Mouse (Mus musculus) midbrain, embryonic 14.5 days (tissue): ENCODE data around the gene Pbx3. TPM values are rescaled to one million over a fixed set of nuclear protein-coding genes. Genes with fewer than 3 reads are reported as not detected.
A peak's percentile ranks its signal among the peaks of the same experiment; 100 is the strongest.

Source experiments
- ATAC-seq: fragments of 200-750 bp; cut with Nextera tagmentation; 2 replicates; pipeline ENCODE4 v1.8.0; 2017; ENCODE audit warnings: moderate number of reproducible peaks, moderate library complexity; ENCODE audit not compliant: low FRiP score, low TSS enrichment
- DNase-seq: peaks from one replicate; pipeline ENCODE4 v3.0.0-alpha.2; 2015
- H3K27ac ChIP-seq: fragments of 300-500 bp; sonication (generic); replicated peaks from 2 replicates; pipeline ENCODE4 v1.5.1; 2014; ENCODE audit warnings: mild to moderate bottlenecking, low read depth, low read length, moderate library complexity
- H3K27me3 ChIP-seq: fragments of 300-500 bp; sonication (generic); 2 replicates; pipeline ENCODE4 v1.6.1; 2014; ENCODE audit warnings: low read length, control low read depth, mixed read lengths; ENCODE audit not compliant: control insufficient read depth, insufficient read depth
- H3K36me3 ChIP-seq: fragments of 300-500 bp; sonication (generic); 2 replicates; pipeline ENCODE4 v1.6.1; 2014; ENCODE audit warnings: low read length, control low read depth; ENCODE audit not compliant: control insufficient read depth, insufficient read depth
- H3K4me1 ChIP-seq: fragments of 300-500 bp; sonication (generic); 2 replicates; pipeline ENCODE4 v1.6.1; 2014; ENCODE audit warnings: mild to moderate bottlenecking, antibody characterized with exemption, low read length, control low read depth; ENCODE audit not compliant: control insufficient read depth, insufficient read depth
- H3K4me2 ChIP-seq: fragments of 300-500 bp; sonication (generic); 2 replicates; pipeline ENCODE4 v1.6.1; 2014; ENCODE audit warnings: mild to moderate bottlenecking, low read length, moderate library complexity
- H3K4me3 ChIP-seq: fragments of 300-500 bp; sonication (generic); replicated peaks from 2 replicates; pipeline ENCODE4 v1.5.1; 2014; ENCODE audit warnings: low read depth, low read length
- H3K9ac ChIP-seq: fragments of 300-500 bp; sonication (generic); replicated peaks from 2 replicates; pipeline ENCODE4 v1.6.1; 2014; ENCODE audit warnings: mild to moderate bottlenecking, low read length, moderate library complexity
- H3K9me3 ChIP-seq: fragments of 300-500 bp; sonication (generic); 2 replicates; pipeline ENCODE4 v1.6.1; 2016; ENCODE audit warnings: low read length, control low read depth, mixed read lengths; ENCODE audit not compliant: control insufficient read depth
- WGBS: fragments of 180-500 bp; shearing (Covaris S2); extraction: QIAGEN DNeasy Blood & Tissue Kit; methylation state at CpG from one replicate; pipeline ENCODE4 v1.1.7; 2014; 5-methylcytosine and 5-hydroxymethylcytosine counted together
- polyA plus RNA-seq: library from polyadenylated mRNA; unstranded; fragments of >200 nt; fragmentation: Nextera tagmentation; extraction: Ambion mirVana; gene quantifications from 2 replicates; pipeline ENCODE4 v1.2.1, GENCODE M21; 2014

Pbx3 gene
- polyA plus RNA-seq, 1 experiment from 2014 or later: 150 TPM

DNA sequence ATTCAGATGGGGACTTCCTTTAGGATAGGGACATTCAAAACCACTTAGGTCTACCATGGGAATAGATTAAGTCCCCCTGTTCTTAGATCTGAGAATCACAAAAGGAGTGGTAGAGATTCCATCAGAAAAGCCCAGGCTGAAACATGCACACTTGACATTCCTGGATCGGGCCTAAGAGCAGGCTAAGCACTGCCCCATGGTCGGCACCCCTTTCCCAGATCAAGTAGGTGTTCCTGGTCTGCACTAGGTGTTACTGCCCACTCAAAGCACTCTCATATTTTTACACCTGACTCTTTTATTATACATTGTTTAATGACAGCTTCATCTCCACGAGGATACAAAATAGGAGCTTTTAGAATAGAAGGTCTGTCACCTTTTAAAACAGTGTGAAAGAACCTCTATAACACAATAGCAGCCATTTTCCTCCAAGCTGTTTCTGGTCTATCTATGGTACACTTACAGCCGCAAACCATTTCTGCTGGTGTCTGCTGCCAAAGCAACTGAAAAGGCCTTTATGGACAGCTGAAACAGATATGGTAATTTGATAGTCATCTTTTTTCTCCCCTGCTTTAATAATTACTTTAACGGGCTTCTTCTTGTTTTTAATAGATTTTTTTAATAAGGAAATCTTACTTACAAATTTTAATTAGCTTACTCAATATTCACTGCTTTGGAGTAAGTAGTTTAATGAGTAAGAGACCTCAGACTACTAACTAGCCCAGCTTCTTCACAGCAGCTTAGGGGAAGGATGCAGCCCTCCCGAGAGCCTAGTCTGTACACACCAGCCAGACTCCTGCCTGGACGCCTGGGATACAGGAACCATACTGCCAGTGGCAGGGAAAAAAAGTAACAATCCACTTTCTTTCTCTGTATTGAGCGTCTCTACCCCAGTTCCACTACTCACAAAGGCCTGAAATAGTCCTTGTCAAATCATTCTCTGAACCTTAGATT lies 178.8 kb downstream of the Pbx3 start:
- no peak overlapping the region for H3K4me2 ChIP-seq
- peak overlapping the region; percentile 43; the same call in 1 of the 2 replicates for H3K27ac ChIP-seq
- WGBS: 58% methylated on average over 8 of the region's 8 CpGs
- no peaks in the 10 kb centered on the region; the same call in 1 of the 2 replicates for H3K36me3 ChIP-seq
- DNase-seq (no peak), ATAC-seq (no peak)
- H3K27me3 ChIP-seq: no peaks in the 10 kb centered on the region
- H3K4me1 ChIP-seq: peaks cover 19% of the 10 kb centered on the region; the same call in 1 of the 2 replicates
- H3K9me3 ChIP-seq: no peaks in the 10 kb centered on the region
- H3K4me3 ChIP-seq: no peak overlapping the region
- no peak overlapping the region for H3K9ac ChIP-seq

DNA sequence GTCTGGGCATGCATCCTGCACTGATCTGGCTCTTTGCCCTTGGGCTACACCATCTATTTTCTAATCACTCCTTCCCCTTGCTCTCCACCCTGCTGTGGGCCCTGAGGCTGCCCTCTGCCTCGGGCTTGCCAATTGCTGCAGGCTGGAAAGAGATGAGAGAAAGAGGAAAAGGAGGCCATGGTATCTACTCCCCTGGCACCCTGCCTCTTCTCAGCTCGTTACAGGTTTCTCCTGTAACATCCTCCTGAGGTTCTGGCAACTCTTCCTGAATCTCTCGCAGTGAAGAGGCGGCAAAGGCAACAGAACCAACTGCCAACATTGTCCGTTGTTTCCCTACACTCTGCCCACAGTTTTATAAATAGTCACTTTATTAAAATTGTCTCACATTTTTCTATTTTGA lies 179.7 kb downstream of the Pbx3 start:
- H3K27me3 ChIP-seq: no peaks in the 10 kb centered on the region
- 63% methylated on average over 5 of the region's 5 CpGs for WGBS
- ATAC-seq (no peak), DNase-seq (peak; percentile 43)
- no peak overlapping the region for H3K4me3 ChIP-seq
- peaks cover 19% of the 10 kb centered on the region; the same call in 1 of the 2 replicates for H3K4me1 ChIP-seq
- no peaks in the 10 kb centered on the region for H3K9me3 ChIP-seq
- H3K9ac ChIP-seq: no peak overlapping the region
- H3K36me3 ChIP-seq: no peaks in the 10 kb centered on the region; the same call in 1 of the 2 replicates
- no peak overlapping the region for H3K4me2 ChIP-seq
- H3K27ac ChIP-seq: peak overlapping the region; percentile 43; the same call in 1 of the 2 replicates

DNA sequence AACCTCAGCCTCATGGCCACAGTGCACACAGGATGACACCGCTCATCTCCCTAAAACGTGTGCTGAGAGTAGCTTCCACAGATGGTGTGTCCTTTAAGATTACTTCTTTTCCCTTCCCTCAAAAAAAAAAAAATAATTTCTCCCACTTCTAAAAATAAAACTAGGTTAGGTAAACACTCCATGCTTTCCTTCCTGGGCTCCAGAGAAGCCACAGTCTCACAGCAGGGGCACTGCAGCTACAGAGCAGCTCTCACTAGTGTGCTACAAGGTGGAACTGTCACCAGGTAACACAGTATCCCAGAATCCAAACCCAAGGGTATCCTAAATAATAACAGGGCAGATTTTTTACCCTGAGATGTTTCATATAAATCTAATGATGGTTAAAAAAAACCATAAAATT lies 185.6 kb downstream of the Pbx3 start:
- Histone ChIP-seq H3K4me2 (no peak overlapping the region), H3K27me3 (no peaks in the 10 kb centered on the region), H3K4me3 (no peak overlapping the region), H3K4me1 (peaks cover 7% of the 10 kb centered on the region; the same call in 1 of the 2 replicates), H3K9me3 (no peaks in the 10 kb centered on the region), H3K27ac (no peak overlapping the region), H3K9ac (no peak overlapping the region), H3K36me3 (peaks cover 7% of the 10 kb centered on the region)
- WGBS: 79% methylated on average over 2 of the region's 2 CpGs
- DNase-seq (no peak), ATAC-seq (no peak)

DNA sequence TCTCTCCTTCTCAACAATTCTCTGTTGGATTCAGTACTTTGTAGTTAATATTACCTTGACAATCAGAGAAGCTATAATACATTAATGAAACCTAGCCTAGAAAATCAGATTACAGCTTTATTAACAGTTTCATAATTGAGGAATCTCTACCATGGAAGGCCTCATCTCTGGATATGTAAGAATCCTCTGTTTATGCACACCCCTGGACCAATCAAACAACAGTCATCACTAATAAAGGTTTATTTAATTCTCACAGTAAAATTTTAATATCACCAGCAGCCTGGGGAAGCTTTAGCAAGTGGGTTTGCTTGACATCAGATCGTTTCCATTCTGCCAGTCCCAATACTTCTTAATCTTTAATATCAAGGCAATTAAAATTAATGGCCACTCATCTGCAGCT lies 191.3 kb downstream of the Pbx3 start:
- H3K4me1 ChIP-seq: peaks cover 30% of the 10 kb centered on the region
- no peaks in the 10 kb centered on the region for H3K27me3 ChIP-seq
- H3K4me3 ChIP-seq: no peak overlapping the region
- peak overlapping the region; percentile 72; the same call in 1 of the 2 replicates for H3K27ac ChIP-seq
- H3K9me3 ChIP-seq: no peaks in the 10 kb centered on the region
- H3K4me2 ChIP-seq: no peak overlapping the region
- ATAC-seq (no peak), DNase-seq (no peak)
- no peak overlapping the region for H3K9ac ChIP-seq
- 25% methylated on average over 1 of the region's 1 CpGs for WGBS
- H3K36me3 ChIP-seq: peaks cover 17% of the 10 kb centered on the region

DNA sequence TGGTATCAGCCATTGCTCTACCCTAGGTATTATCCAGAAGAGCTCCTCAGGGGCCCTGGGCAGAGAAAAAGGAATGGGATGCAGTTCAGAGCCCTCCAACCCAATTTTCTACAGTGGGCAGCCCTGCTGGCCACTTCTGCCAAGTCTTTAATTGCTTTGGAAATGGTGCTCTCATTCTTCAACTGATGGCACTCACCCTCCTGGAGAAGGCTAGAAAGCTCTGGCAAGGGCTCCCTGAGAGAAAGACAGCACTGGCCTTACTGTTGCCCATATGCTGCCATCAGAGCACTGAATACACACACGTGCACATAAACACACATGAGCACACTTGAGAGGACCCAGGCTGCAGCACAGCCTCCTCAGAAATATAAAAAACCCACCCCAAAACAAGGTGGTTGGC lies 193.6 kb downstream of the Pbx3 start:
- Histone ChIP-seq H3K36me3 (peaks cover 17% of the 10 kb centered on the region), H3K4me1 (peaks cover 43% of the 10 kb centered on the region), H3K27ac (peak overlapping the region; percentile 21; the same call in 1 of the 2 replicates), H3K9ac (no peak overlapping the region), H3K9me3 (no peaks in the 10 kb centered on the region), H3K4me2 (no peak overlapping the region), H3K27me3 (no peaks in the 10 kb centered on the region), H3K4me3 (no peak overlapping the region)
- no peak for DNase-seq
- 82% methylated on average over 1 of the region's 1 CpGs for WGBS
- no peak for ATAC-seq

DNA sequence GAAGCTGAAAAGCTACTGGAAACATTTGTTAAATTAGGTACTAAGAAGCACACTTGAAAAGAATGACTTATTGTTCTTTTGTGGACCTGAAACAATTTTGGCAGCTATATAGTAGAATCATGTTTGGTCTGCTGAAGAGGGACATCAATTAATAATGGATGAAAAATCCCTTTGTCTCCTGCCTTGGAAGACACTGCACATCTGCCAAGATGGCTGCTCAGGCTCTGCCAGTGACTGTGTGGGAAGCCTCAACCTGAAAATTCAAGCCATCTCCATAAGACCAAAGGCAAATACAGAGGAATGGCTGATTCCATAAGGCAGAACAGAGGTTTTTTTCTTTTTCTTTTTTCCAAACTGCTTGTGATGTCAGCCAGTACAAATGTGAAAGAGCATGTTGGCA lies 194.3 kb downstream of the Pbx3 start:
- DNase-seq: no peak
- peak overlapping the region; percentile 21; the same call in 1 of the 2 replicates for H3K27ac ChIP-seq
- no peak overlapping the region for H3K4me2 ChIP-seq
- peaks cover 46% of the 10 kb centered on the region for H3K4me1 ChIP-seq
- no peak overlapping the region for H3K4me3 ChIP-seq
- H3K9me3 ChIP-seq: no peaks in the 10 kb centered on the region
- H3K27me3 ChIP-seq: no peaks in the 10 kb centered on the region
- no peak for ATAC-seq
- H3K36me3 ChIP-seq: peaks cover 17% of the 10 kb centered on the region
- H3K9ac ChIP-seq: no peak overlapping the region

DNA sequence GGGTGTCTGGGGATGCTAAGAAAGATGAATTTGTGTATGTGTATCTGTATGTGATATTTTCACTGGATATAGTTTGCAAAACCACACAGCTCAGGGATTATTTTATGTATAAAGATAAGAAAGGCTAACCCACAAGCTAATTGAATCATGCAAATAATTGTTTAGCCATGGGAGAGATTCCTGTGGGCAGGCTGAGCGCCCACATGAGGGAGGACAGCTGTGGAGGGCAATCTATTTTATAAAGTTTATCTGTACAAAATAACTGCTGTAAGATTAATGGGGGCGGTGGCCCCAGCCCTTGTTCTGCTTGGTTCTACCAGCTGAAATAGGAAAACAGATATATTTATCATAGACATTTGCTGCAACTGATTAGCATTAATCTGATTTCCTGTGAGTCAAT lies 202.5 kb downstream of the Pbx3 start:
- DNase-seq (no peak), ATAC-seq (no peak)
- H3K4me3 ChIP-seq: no peak overlapping the region
- H3K27ac ChIP-seq: no peak overlapping the region
- H3K9ac ChIP-seq: no peak overlapping the region
- WGBS: 95% methylated on average over 2 of the region's 2 CpGs
- peaks cover 24% of the 10 kb centered on the region for H3K36me3 ChIP-seq
- peaks cover 12% of the 10 kb centered on the region for H3K4me1 ChIP-seq
- no peak overlapping the region for H3K4me2 ChIP-seq
- no peaks in the 10 kb centered on the region for H3K9me3 ChIP-seq
- H3K27me3 ChIP-seq: no peaks in the 10 kb centered on the region

DNA sequence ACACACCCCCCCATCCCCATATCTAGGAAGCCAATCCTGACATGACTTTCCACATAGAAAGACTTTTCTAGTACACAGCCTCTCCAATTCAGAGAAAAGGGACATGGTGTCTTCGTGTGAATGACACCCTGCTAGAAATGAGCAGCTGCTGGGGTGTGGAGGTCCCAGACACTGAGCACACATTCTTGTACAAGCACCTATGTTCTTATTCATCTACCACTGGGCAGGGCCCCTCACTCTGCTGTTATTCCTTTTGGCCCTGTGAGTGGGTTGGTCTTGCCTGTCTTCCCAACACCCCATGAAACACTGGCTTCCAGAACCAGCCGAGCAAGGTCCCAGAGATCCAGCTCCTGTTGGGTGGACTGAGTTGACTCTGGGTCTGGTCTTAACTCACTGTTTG lies 203.3 kb downstream of the Pbx3 start:
- ATAC-seq (no peak), DNase-seq (no peak)
- Histone ChIP-seq H3K27ac (no peak overlapping the region), H3K9ac (no peak overlapping the region), H3K36me3 (peaks cover 23% of the 10 kb centered on the region), H3K4me3 (no peak overlapping the region), H3K9me3 (no peaks in the 10 kb centered on the region), H3K4me2 (no peak overlapping the region), H3K4me1 (peaks cover 6% of the 10 kb centered on the region; the same call in 1 of the 2 replicates), H3K27me3 (no peaks in the 10 kb centered on the region)
- 99% methylated on average over 2 of the region's 2 CpGs for WGBS

- Histone ChIP-seq H3K9me3 (no peaks in the 10 kb centered on the region), H3K4me3 (no peak overlapping the region), H3K27me3 (no peaks in the 10 kb centered on the region), H3K4me1 (no peaks in the 10 kb centered on the region), H3K36me3 (peaks cover 23% of the 10 kb centered on the region), H3K27ac (0 out of 2 replicates have a peak overlapping the region, but pooled peaks have one; percentile 41), H3K9ac (no peak overlapping the region), H3K4me2 (no peak overlapping the region)
- 62% methylated on average over 3 of the region's 3 CpGs for WGBS
- DNase-seq (no peak), ATAC-seq (no peak)
Measured at GRCm38 (mm10) chr2:34168191-34168590, 204.8 kb downstream of the Pbx3 start.
